Mouse (Mus musculus) ES-Bruce4 (cell line): ENCODE data around the gene Olfr98.

Experiments used
- CTCF ChIP-seq: IDR thresholded peaks from one replicate; pipeline ENCODE4 v1.8.1; 2011; ENCODE audit warnings: low read depth, low read length
- EP300 ChIP-seq: IDR thresholded peaks from 2 replicates; pipeline ENCODE4 v1.6.1; 2011; ENCODE audit warnings: low read depth, low read length; ENCODE audit not compliant: insufficient read depth
- POLR2A ChIP-seq: IDR thresholded peaks from one replicate; pipeline ENCODE4 v1.8.1; 2011; ENCODE audit warnings: low read length; ENCODE audit not compliant: insufficient read depth

GRCm38 (mm10) chr17:37280331-37280730 lies 16.8 kb upstream of the Olfr98 start:
- no peak for TF ChIP-seq CTCF
- TF ChIP-seq POLR2A = no peak
- TF ChIP-seq EP300 = no peak
